Comparison of ENCODE assay signal across 34 mouse cellular contexts in the genomic region with DNA sequence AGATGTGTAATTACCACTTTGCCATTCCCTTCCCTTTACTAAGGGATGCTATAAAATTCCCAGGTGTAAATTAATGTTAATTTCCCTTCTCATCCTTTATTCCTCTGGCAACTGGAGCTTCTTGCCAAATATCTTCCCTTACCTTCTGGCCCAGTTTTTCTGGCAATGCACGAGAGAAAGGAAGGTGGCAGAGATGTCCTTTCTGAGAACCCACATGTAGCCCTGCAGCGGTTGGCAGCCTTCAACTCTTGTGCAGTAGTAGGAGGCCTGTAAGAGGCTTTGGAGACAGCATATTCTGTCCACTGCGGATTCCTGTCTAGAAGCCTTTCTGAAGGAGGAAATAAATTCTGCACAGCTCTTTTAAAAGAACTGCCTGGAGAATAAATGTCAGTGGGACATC. TPM values are rescaled to one million over a fixed set of nuclear protein-coding genes. Genes with fewer than 3 reads are reported as not detected.
"Had no signal": no experiment of that assay in that cellular context is flagged by ENCODE, and none has a peak within 500 bp of the region (broad histone marks: within the 10 kb centered on the region; RNA-seq: fewer than 3 reads in every experiment).

No protein-coding gene starts in this region.

- DNase-seq: cerebellum, adult 2 months; cerebellum, adult 8-10 months; cerebellum, adult 9-10 months; cerebellum, adult 9-11 months; cerebellum, postnatal 10 days; cerebellum, postnatal 14 days; cerebellum, postnatal 25 days; cerebellum, postnatal 36 days; embryo, embryonic 11 days; forebrain, postnatal 0 days; gastrocnemius, adult 2 months; gastrocnemius, postnatal 10 days; gastrocnemius, postnatal 14 days; gastrocnemius, postnatal 25 days; gastrocnemius, postnatal 36 days; heart, adult 11 months; heart, adult 2 months had no signal

RNA-seq across cellular contexts. Expression of a gene that starts 20.0 kb away (rescaled TPM):
- total RNA-seq: common myeloid progenitor, adult 5-6 weeks; forebrain, postnatal 0 days; gastrocnemius, adult 18-20 months; gastrocnemius, adult 2 months; gastrocnemius, adult 8-10 months; gastrocnemius, postnatal 10 days; gastrocnemius, postnatal 14 days; gastrocnemius, postnatal 25 days; gastrocnemius, postnatal 36 days; gastrocnemius, postnatal 4 days; granulocyte monocyte progenitor cell, adult 5-6 weeks; heart, adult 2 months; heart, adult 8-10 months had no signal
- polyA plus RNA-seq: cortical plate, adult 2 months; embryonic facial prominence, embryonic 15.5 days; erythroblast, embryonic 14.5 days; forebrain, embryonic 10.5 days; forebrain, embryonic 11.5 days; forebrain, embryonic 12.5 days; forebrain, embryonic 13.5 days; forebrain, embryonic 14.5 days; forebrain, embryonic 16.5 days; forebrain, postnatal 0 days; frontal cortex, adult 2 months; heart, adult 2 months; heart, embryonic 10.5 days had no signal
